In genomic region chr3:159883325-159883724, GRCm38 (mm10) we compare ENCODE assay signal across 22 mouse cellular contexts. TPM values are rescaled to one million over a fixed set of nuclear protein-coding genes. Genes with fewer than 3 reads are reported as not detected.
A peak's percentile ranks its signal among the peaks of the same experiment; 100 is the strongest.
DNase-seq lines count a peak whose midpoint lies in the region; ATAC-seq and TF ChIP-seq lines count a peak whose summit lies in the region.
"Had no signal": no experiment of that assay in that cellular context is flagged by ENCODE, and none has a peak within 500 bp of the region (broad histone marks: within the 10 kb centered on the region; RNA-seq: fewer than 3 reads in every experiment).

No protein-coding gene starts in this region.

- WGBS in kidney, postnatal 0 days: 7% methylated on average over 2 of the region's 2 CpGs

- no peak overlapping the region for H3K27ac ChIP-seq in kidney, postnatal 0 days
- peak overlapping the region; percentile 84 for H3K27ac ChIP-seq in embryonic fibroblast, embryonic 13.5 days (ENCODE audit: insufficient read depth, low read length)
- H3K27ac ChIP-seq: embryonic facial prominence, embryonic 12.5 days; hindbrain, embryonic 12.5 days; limb, embryonic 10.5 days; liver, embryonic 12.5 days; neural tube, embryonic 13.5 days had no signal

- H3K4me1 ChIP-seq in kidney, postnatal 0 days (replicated peaks; ENCODE audit: insufficient read depth, low read length): peaks cover 3% of the 10 kb centered on the region; the same call in 1 of the 2 replicates
- peaks cover 13% of the 10 kb centered on the region for H3K4me1 ChIP-seq in embryonic fibroblast, embryonic 13.5 days (ENCODE audit: control insufficient read depth, insufficient read depth, low read length)
- H3K4me1 ChIP-seq: liver, embryonic 12.5 days had no signal

- no peak for TF ChIP-seq POLR2A in embryonic fibroblast, embryonic 13.5 days (IDR thresholded peaks at IDR 0.05; ENCODE audit: low read depth, low read length)

- H3K4me3 ChIP-seq in kidney, postnatal 0 days (replicated peaks; ENCODE audit: low read depth, low read length): no peak overlapping the region
- no peak overlapping the region for H3K4me3 ChIP-seq in C2C12 (ENCODE audit: insufficient read depth, poor library complexity, severe bottlenecking)
- H3K4me3 ChIP-seq in embryonic fibroblast, embryonic 13.5 days (ENCODE audit: insufficient read depth, low read length): no peak overlapping the region
- H3K4me3 ChIP-seq: embryonic facial prominence, embryonic 12.5 days; hindbrain, embryonic 12.5 days; limb, embryonic 10.5 days; liver, embryonic 12.5 days; neural tube, embryonic 13.5 days had no signal

- TF ChIP-seq CTCF in kidney, postnatal 0 days (IDR thresholded peaks at IDR 0.05; ENCODE audit: low read depth): no peak
- TF ChIP-seq CTCF in C2C12 (IDR thresholded peaks at IDR 0.05; ENCODE audit: control insufficient read depth, insufficient read depth, insufficient read length): no peak
- TF ChIP-seq CTCF in embryonic fibroblast, embryonic 13.5 days (IDR thresholded peaks at IDR 0.05; ENCODE audit: borderline replicate concordance, insufficient read depth, low read length): no peak

- H3K9me3 ChIP-seq in kidney, postnatal 0 days (replicated peaks; ENCODE audit: low read length): no peaks in the 10 kb centered on the region
- H3K9me3 ChIP-seq: embryonic facial prominence, embryonic 12.5 days; hindbrain, embryonic 12.5 days; limb, embryonic 10.5 days; liver, embryonic 12.5 days; neural tube, embryonic 13.5 days had no signal

- peaks cover 49% of the 10 kb centered on the region for H3K79me3 ChIP-seq in C2C12 (ENCODE audit: low read depth)

- peak; percentile 22 for DNase-seq in heart, adult 8-10 months (ENCODE audit: low spot score)
- DNase-seq in heart, postnatal 25 days (ENCODE audit: low spot score): no peak
- peak; percentile 33 for DNase-seq in kidney, postnatal 0 days (ENCODE audit: low spot score)
- no peak for DNase-seq in kidney, postnatal 25 days
- DNase-seq: cerebellum, adult 9-11 months; gastrocnemius, postnatal 10 days; heart, adult 11 months; kidney, adult 18-20 months; kidney, postnatal 14 days; layer of hippocampus, adult 9-11 months; lung, adult 2 months; lung, postnatal 36 days; thymus, postnatal 14 days had no signal

- no peak overlapping the region for H3ac ChIP-seq in C2C12 (ENCODE audit: control insufficient read depth, insufficient read length, low read depth)

- H3K27me3 ChIP-seq in kidney, postnatal 0 days (ENCODE audit: insufficient read depth, low read length): no peaks in the 10 kb centered on the region
- no peaks in the 10 kb centered on the region for H3K27me3 ChIP-seq in C2C12 (ENCODE audit: control insufficient read depth, insufficient read depth, insufficient read length)
- H3K27me3 ChIP-seq: embryonic facial prominence, embryonic 12.5 days; hindbrain, embryonic 12.5 days; liver, embryonic 12.5 days; neural tube, embryonic 13.5 days had no signal

- no peak overlapping the region for H3K9ac ChIP-seq in kidney, postnatal 0 days (ENCODE audit: low read depth, low read length)
- H3K9ac ChIP-seq: embryonic facial prominence, embryonic 12.5 days; hindbrain, embryonic 12.5 days; liver, embryonic 12.5 days; neural tube, embryonic 13.5 days had no signal

- no peak for ATAC-seq in kidney, postnatal 0 days (replicated peaks; ENCODE audit: low FRiP score, low read depth)
- no peak for ATAC-seq in erythroid progenitor cell, adult 5-6 weeks (replicated peaks; ENCODE audit: low FRiP score, poor library complexity, severe bottlenecking)
- ATAC-seq: CD4-positive, CD25-positive, alpha-beta regulatory T cell, adult 4 months; liver, embryonic 12.5 days had no signal

- intact Hi-C loops in heart, postnatal 25 days (cut with DNase I): no loop called here

- no peak overlapping the region for H3K4me2 ChIP-seq in kidney, postnatal 0 days (ENCODE audit: low read length)
- H3K4me2 ChIP-seq: embryonic facial prominence, embryonic 12.5 days; hindbrain, embryonic 12.5 days; liver, embryonic 12.5 days; neural tube, embryonic 13.5 days had no signal

- peaks cover 69% of the 10 kb centered on the region for H3K79me2 ChIP-seq in C2C12 (ENCODE audit: control insufficient read depth, insufficient read depth)

- no peaks in the 10 kb centered on the region for H3K36me3 ChIP-seq in kidney, postnatal 0 days (ENCODE audit: insufficient read depth, low read length)
- peaks cover 17% of the 10 kb centered on the region for H3K36me3 ChIP-seq in C2C12 (ENCODE audit: control insufficient read depth, insufficient read depth)
- H3K36me3 ChIP-seq: hindbrain, embryonic 12.5 days; liver, embryonic 12.5 days; neural tube, embryonic 13.5 days had no signal

TF ChIP-seq in C2C12, 6 proteins besides CTCF, POLR2A, EP300 and RAD21:
- no peak for TF ChIP-seq MAX (IDR thresholded peaks at IDR 0.05)
- peak; percentile 11 for TF ChIP-seq MYOD1 (IDR thresholded peaks at IDR 0.05; ENCODE audit: control insufficient read depth, insufficient read length, low read depth)

RNA-seq across cellular contexts. Expression of gene Wls, which starts 43.9 kb away (rescaled TPM):
- total RNA-seq in heart, adult 8-10 months (2022): 10 to 100 TPM; 33.5 to 43.9 (median 43.0) TPM
- total RNA-seq in heart, postnatal 25 days (2021): 10 to 100 TPM; 49.4 to 50.4 TPM
- polyA plus RNA-seq in kidney, postnatal 0 days (2015; fragmentation: Nextera tagmentation; extraction: Ambion mirVana): 146 and 160 TPM in 2 replicates
- 135 TPM for polyA plus RNA-seq in C2C12 (2012; fragmentation: generic; extraction: Trizol)
- 356 and 416 TPM in 2 replicates for polyA plus RNA-seq in embryonic fibroblast, embryonic 13.5 days (2011; ENCODE audit: insufficient read length, low read depth, missing spikeins)
- total RNA-seq in erythroid progenitor cell, adult 5-6 weeks (2015; ENCODE audit: low replicate concordance): 5.4 and 6.5 TPM in 2 replicates
- total RNA-seq in erythroid progenitor cell, adult 5-6 weeks (2017; ENCODE audit: low replicate concordance): 2.0 and 6.7 TPM in 2 replicates

Comparison
In these comparisons a context has a peak if more than half of its experiments do, and no peak if none do; other contexts are left out.
1. DNase-seq: peak in heart, adult 8-10 months (single experiment) and kidney, postnatal 0 days (single experiment); none in heart, postnatal 25 days (single experiment) and kidney, postnatal 25 days (0 of 2).
2. RNA of gene Wls, which starts 43.9 kb away (total RNA-seq): 49.4 to 50.4 TPM in heart, postnatal 25 days and 33.5 to 43.9 TPM in heart, adult 8-10 months; 2.0 to 6.7 TPM in erythroid progenitor cell, adult 5-6 weeks; every median in the first group is over 4 times any median in the second.